Mouse (Mus musculus): Measurements from ENCODE around the gene Polr2c. TPM values are rescaled to one million over a fixed set of nuclear protein-coding genes. Genes with fewer than 3 reads are reported as not detected.
"Not testable (repeated sequence)": the region's sequence is repeated elsewhere in the genome, so short reads cannot be mapped to it uniquely, and the experiment has no call there.

Polr2c gene
- polyA plus RNA-seq, 1 experiment from 2014 or later, result 70.4 TPM

GRCm38 (mm10) chr8:94836456-94837240, 20.6 kb upstream of the Polr2c start:
- peak overlapping the region; percentile 38; the same call in 1 of the 2 replicates for H3K9ac ChIP-seq (ENCODE audit: low read length)
- no peaks in the 10 kb centered on the region for H3K27me3 ChIP-seq (ENCODE audit: control insufficient read depth, insufficient read depth, low read length)
- ATAC-seq (ENCODE audit: low FRiP score, low TSS enrichment) (no peak), DNase-seq (ENCODE audit: low spot score) (no peak)
- H3K4me1 ChIP-seq (replicated peaks; ENCODE audit: control insufficient read depth, insufficient read depth), result no peaks in the 10 kb centered on the region
- H3K27ac ChIP-seq (replicated peaks), result 0 out of 2 replicates have a peak overlapping the region, but pooled peaks have one; percentile 8
- WGBS, result 51% methylated on average over 11 of the region's 11 CpGs
- H3K9me3 ChIP-seq (ENCODE audit: control insufficient read depth, low read length), result no peaks in the 10 kb centered on the region
- peak overlapping the region; percentile 89; the same call in 1 of the 2 replicates for H3K4me3 ChIP-seq (ENCODE audit: low read depth, low read length)
- H3K36me3 ChIP-seq (ENCODE audit: control insufficient read depth, insufficient read depth, low read length), result peaks cover 3% of the 10 kb centered on the region; the same call in 1 of the 2 replicates
- peak overlapping the region; percentile 82 for H3K4me2 ChIP-seq (replicated peaks; ENCODE audit: low read depth)
- no peak for TF ChIP-seq CTCF (IDR thresholded peaks at IDR 0.05; ENCODE audit: low read depth)
- no peak for TF ChIP-seq EP300 (optimal IDR thresholded peaks at IDR 0.05)

GRCm38 (mm10) chr8:94837662-94838574, 19.3 kb upstream of the Polr2c start, which contains the start of the genes Coq9 and Ciapin1:
Coq9 (plus strand) TSS chr8:94838321.
Ciapin1 (minus strand) TSS chr8:94838358.
- under 1% methylated on average over 81 of the region's 82 CpGs for whole genome bisulfite sequencing
- no peaks in the 10 kb centered on the region for H3K9me3 ChIP-seq (ENCODE audit: control insufficient read depth, low read length)
- peak within 1 kb of the TSS; percentile 89 for H3K4me3 ChIP-seq (ENCODE audit: low read depth, low read length)
- H3K4me1 ChIP-seq (replicated peaks; ENCODE audit: control insufficient read depth, insufficient read depth), result no peaks in the 10 kb centered on the region
- DNase-seq (ENCODE audit: low spot score) (peak; percentile 96), ATAC-seq (ENCODE audit: low FRiP score, low TSS enrichment) (peak; percentile 98)
- TF ChIP-seq EP300 (optimal IDR thresholded peaks at IDR 0.05) (peak; percentile 97), CTCF (IDR thresholded peaks at IDR 0.05; ENCODE audit: low read depth) (no peak)
- peak within 1 kb of the TSS; percentile 97 for H3K27ac ChIP-seq (replicated peaks)
- no peaks in the 10 kb centered on the region for H3K36me3 ChIP-seq (ENCODE audit: control insufficient read depth, insufficient read depth, low read length)
- no peaks in the 10 kb centered on the region for H3K27me3 ChIP-seq (ENCODE audit: control insufficient read depth, insufficient read depth, low read length)
- peak within 1 kb of the TSS; percentile 95 for H3K9ac ChIP-seq (ENCODE audit: low read length)
- H3K4me2 ChIP-seq (replicated peaks; ENCODE audit: low read depth), result peak within 1 kb of the TSS; percentile 82

GRCm38 (mm10) chr8:94838600-94838999, 18.6 kb upstream of the Polr2c start:
- no peaks in the 10 kb centered on the region for H3K9me3 ChIP-seq (ENCODE audit: control insufficient read depth, low read length)
- no peaks in the 10 kb centered on the region for H3K4me1 ChIP-seq (replicated peaks; ENCODE audit: control insufficient read depth, insufficient read depth)
- H3K27ac ChIP-seq (replicated peaks), result peak overlapping the region; percentile 97
- no peaks in the 10 kb centered on the region for H3K27me3 ChIP-seq (ENCODE audit: control insufficient read depth, insufficient read depth, low read length)
- WGBS, result 0% methylated on average over 24 of the region's 24 CpGs
- H3K36me3 ChIP-seq (ENCODE audit: control insufficient read depth, insufficient read depth, low read length), result no peaks in the 10 kb centered on the region; the same call in 1 of the 2 replicates
- ATAC-seq (ENCODE audit: low FRiP score, low TSS enrichment) (peak; percentile 63), DNase-seq (ENCODE audit: low spot score) (peak; percentile 79)
- H3K9ac ChIP-seq (ENCODE audit: low read length), result peak overlapping the region; percentile 95
- TF ChIP-seq CTCF (IDR thresholded peaks at IDR 0.05; ENCODE audit: low read depth) (no peak), EP300 (optimal IDR thresholded peaks at IDR 0.05) (no peak)
- H3K4me3 ChIP-seq (ENCODE audit: low read depth, low read length), result peak overlapping the region; percentile 89
- H3K4me2 ChIP-seq (replicated peaks; ENCODE audit: low read depth), result peak overlapping the region; percentile 82

- no peak overlapping the region for H3K4me3 ChIP-seq (ENCODE audit: low read depth, low read length)
- H3K27me3 ChIP-seq (ENCODE audit: control insufficient read depth, insufficient read depth, low read length), result no peaks in the 10 kb centered on the region
- no peak overlapping the region for H3K4me2 ChIP-seq (replicated peaks; ENCODE audit: low read depth)
- TF ChIP-seq CTCF (IDR thresholded peaks at IDR 0.05; ENCODE audit: low read depth) (0 out of 2 replicates have a peak, but pooled peaks have one; percentile 21), EP300 (optimal IDR thresholded peaks at IDR 0.05) (no peak)
- H3K9me3 ChIP-seq (ENCODE audit: control insufficient read depth, low read length), result no peaks in the 10 kb centered on the region
- WGBS, result 43% methylated on average over 2 of the region's 2 CpGs
- no peak for ATAC-seq (ENCODE audit: low FRiP score, low TSS enrichment)
- no peak overlapping the region for H3K27ac ChIP-seq (replicated peaks)
- no peak for DNase-seq (ENCODE audit: low spot score)
- peaks cover 12% of the 10 kb centered on the region for H3K36me3 ChIP-seq (ENCODE audit: control insufficient read depth, insufficient read depth, low read length)
- no peaks in the 10 kb centered on the region for H3K4me1 ChIP-seq (replicated peaks; ENCODE audit: control insufficient read depth, insufficient read depth)
- H3K9ac ChIP-seq (ENCODE audit: low read length), result no peak overlapping the region
Observed at GRCm38 (mm10) chr8:94841183-94841582, 16.1 kb upstream of the Polr2c start.

GRCm38 (mm10) chr8:94850049-94850448, 7.2 kb upstream of the Polr2c start:
- H3K9ac ChIP-seq (ENCODE audit: low read length), result no peak overlapping the region
- no peaks in the 10 kb centered on the region for H3K27me3 ChIP-seq (ENCODE audit: control insufficient read depth, insufficient read depth, low read length)
- H3K4me2 ChIP-seq (replicated peaks; ENCODE audit: low read depth), result no peak overlapping the region
- no peak for TF ChIP-seq CTCF (IDR thresholded peaks at IDR 0.05; ENCODE audit: low read depth)
- TF ChIP-seq EP300 (optimal IDR thresholded peaks at IDR 0.05), result no peak
- no peaks in the 10 kb centered on the region for H3K9me3 ChIP-seq (ENCODE audit: control insufficient read depth, low read length)
- DNase-seq (ENCODE audit: low spot score) (no peak), ATAC-seq (ENCODE audit: low FRiP score, low TSS enrichment) (no peak)
- H3K36me3 ChIP-seq (ENCODE audit: control insufficient read depth, insufficient read depth, low read length), result peaks cover 41% of the 10 kb centered on the region
- WGBS, result 93% methylated on average over 5 of the region's 5 CpGs
- H3K27ac ChIP-seq (replicated peaks), result no peak overlapping the region
- no peak overlapping the region for H3K4me3 ChIP-seq (ENCODE audit: low read depth, low read length)
- H3K4me1 ChIP-seq (replicated peaks; ENCODE audit: control insufficient read depth, insufficient read depth), result no peaks in the 10 kb centered on the region

GRCm38 (mm10) chr8:94854761-94855160, 2.5 kb upstream of the Polr2c start:
- not testable (repeated sequence) for ATAC-seq (ENCODE audit: low FRiP score, low TSS enrichment); DNase-seq (ENCODE audit: low spot score); H3K4me1 ChIP-seq (replicated peaks; ENCODE audit: control insufficient read depth, insufficient read depth); H3K4me2 ChIP-seq (replicated peaks; ENCODE audit: low read depth); H3K27ac ChIP-seq (replicated peaks); H3K27me3 ChIP-seq (ENCODE audit: control insufficient read depth, insufficient read depth, low read length); H3K9me3 ChIP-seq (ENCODE audit: control insufficient read depth, low read length); H3K4me3 ChIP-seq (ENCODE audit: low read depth, low read length); H3K9ac ChIP-seq (ENCODE audit: low read length)
- 90% methylated on average over 11 of the region's 11 CpGs for WGBS
- peaks cover 31% of the 10 kb centered on the region for H3K36me3 ChIP-seq (ENCODE audit: control insufficient read depth, insufficient read depth, low read length)

All from stomach, postnatal 0 days (tissue).